Mouse (Mus musculus): ENCODE data around the gene Gpr68. TPM values are rescaled to one million over a fixed set of nuclear protein-coding genes. Genes with fewer than 3 reads are reported as not detected.

The Gpr68 gene
- total and polyA plus RNA-seq, 3 experiments: 0.04 TPM; not detected in 2

DNA sequence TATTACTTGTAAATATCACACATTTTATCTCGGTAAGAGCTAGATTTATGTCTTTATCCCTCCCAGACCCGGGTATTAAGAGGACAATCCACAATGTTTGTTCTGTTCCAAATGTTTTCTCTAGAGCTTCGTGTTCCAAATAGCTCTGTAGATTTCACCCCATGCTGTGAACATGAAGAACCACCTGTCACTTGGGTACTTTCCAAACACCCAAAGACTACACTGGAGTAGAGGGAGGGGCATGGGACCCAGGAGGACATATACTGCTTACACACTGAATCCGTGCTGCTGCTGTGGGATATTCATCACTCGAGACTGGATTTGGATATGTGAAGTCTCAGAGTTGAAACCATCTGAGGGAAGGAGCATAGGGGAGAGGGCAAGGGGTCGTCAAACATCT, 1.8 kb upstream of the Gpr68 start:
- DNase-seq (ENCODE audit: low read depth, low spot score): no peak
- H3K9me3 ChIP-seq (replicated peaks; ENCODE audit: insufficient read depth, low read length): no peaks in the 10 kb centered on the region
- no peaks in the 10 kb centered on the region for H3K79me2 ChIP-seq (ENCODE audit: control insufficient read depth, insufficient read depth, low read length, poor library complexity)
- no peak overlapping the region for H3K27ac ChIP-seq (ENCODE audit: control insufficient read depth, low read depth, low read length)
- H3K4me1 ChIP-seq (ENCODE audit: control insufficient read depth in 1 of 2, insufficient read depth in 2 of 2, low read length in 2 of 2): no peaks in the 10 kb centered on the region
- no peak for TF ChIP-seq MAZ (IDR thresholded peaks at IDR 0.05; ENCODE audit: low read depth, low read length)
- no peak for TF ChIP-seq ELF1 (IDR thresholded peaks at IDR 0.05; ENCODE audit: low read depth, low read length)
- no peak for TF ChIP-seq POLR2A (IDR thresholded peaks at IDR 0.05; ENCODE audit: control insufficient read depth in 1 of 2, insufficient read depth in 1 of 2, low read depth in 1 of 2, low read length in 2 of 2, poor library complexity in 1 of 2)
- no peak for TF ChIP-seq RCOR1 (IDR thresholded peaks at IDR 0.05; ENCODE audit: low read depth, low read length)
- TF ChIP-seq MYB (IDR thresholded peaks at IDR 0.05; ENCODE audit: low read depth, low read length): no peak
- TF ChIP-seq SIN3A (IDR thresholded peaks at IDR 0.05; ENCODE audit: low read length): no peak
- TF ChIP-seq GABPA (IDR thresholded peaks at IDR 0.05; ENCODE audit: low read depth, low read length): no peak
- TF ChIP-seq TBP (IDR thresholded peaks at IDR 0.05; ENCODE audit: low read depth, low read length): no peak
- TF ChIP-seq UBTF (IDR thresholded peaks at IDR 0.05; ENCODE audit: borderline replicate concordance, insufficient read depth, low read depth, low read length): no peak
- no peak for TF ChIP-seq MXI1 (IDR thresholded peaks at IDR 0.05; ENCODE audit: low read depth, low read length)
- TF ChIP-seq ZKSCAN1 (IDR thresholded peaks at IDR 0.05; ENCODE audit: low read depth, low read length): no peak
- no peak for TF ChIP-seq TAL1 (IDR thresholded peaks at IDR 0.05; ENCODE audit: low read length)
- TF ChIP-seq KAT2A (conservative IDR thresholded peaks at IDR 0.05; ENCODE audit: low read depth, low read length): no peak
- TF ChIP-seq ZNF384 (IDR thresholded peaks at IDR 0.05; ENCODE audit: low read depth, low read length): no peak
- TF ChIP-seq POLR2AphosphoS5 (IDR thresholded peaks at IDR 0.05; ENCODE audit: borderline replicate concordance, low read depth, low read length): no peak
- TF ChIP-seq EP300 (IDR thresholded peaks at IDR 0.05; ENCODE audit: low read depth in 1 of 2, low read length in 2 of 2): no peak
- no peak for TF ChIP-seq USF1 (IDR thresholded peaks at IDR 0.05; ENCODE audit: low read depth, low read length)
- TF ChIP-seq ETS1 (IDR thresholded peaks at IDR 0.05; ENCODE audit: low read depth, low read length): no peak
- no peak for TF ChIP-seq MAFK (IDR thresholded peaks at IDR 0.05; ENCODE audit: borderline replicate concordance, low read depth, low read length)
- TF ChIP-seq ZMIZ1 (IDR thresholded peaks at IDR 0.05; ENCODE audit: low read depth, low read length): no peak
- no peaks in the 10 kb centered on the region for H3K36me3 ChIP-seq (ENCODE audit: control insufficient read depth in 1 of 2, insufficient read depth in 2 of 2, low read length in 2 of 2)
- H3K27me3 ChIP-seq (ENCODE audit: control insufficient read depth in 1 of 2, insufficient read depth in 2 of 2, low read length in 2 of 2): no peaks in the 10 kb centered on the region
- no peak overlapping the region for H3K9ac ChIP-seq (ENCODE audit: control insufficient read depth, low read depth, low read length, poor library complexity, severe bottlenecking)
- no peak overlapping the region for H3K4me3 ChIP-seq (ENCODE audit: control insufficient read depth in 1 of 2, insufficient read depth in 1 of 2, low read depth in 2 of 2, low read length in 2 of 2)

DNA sequence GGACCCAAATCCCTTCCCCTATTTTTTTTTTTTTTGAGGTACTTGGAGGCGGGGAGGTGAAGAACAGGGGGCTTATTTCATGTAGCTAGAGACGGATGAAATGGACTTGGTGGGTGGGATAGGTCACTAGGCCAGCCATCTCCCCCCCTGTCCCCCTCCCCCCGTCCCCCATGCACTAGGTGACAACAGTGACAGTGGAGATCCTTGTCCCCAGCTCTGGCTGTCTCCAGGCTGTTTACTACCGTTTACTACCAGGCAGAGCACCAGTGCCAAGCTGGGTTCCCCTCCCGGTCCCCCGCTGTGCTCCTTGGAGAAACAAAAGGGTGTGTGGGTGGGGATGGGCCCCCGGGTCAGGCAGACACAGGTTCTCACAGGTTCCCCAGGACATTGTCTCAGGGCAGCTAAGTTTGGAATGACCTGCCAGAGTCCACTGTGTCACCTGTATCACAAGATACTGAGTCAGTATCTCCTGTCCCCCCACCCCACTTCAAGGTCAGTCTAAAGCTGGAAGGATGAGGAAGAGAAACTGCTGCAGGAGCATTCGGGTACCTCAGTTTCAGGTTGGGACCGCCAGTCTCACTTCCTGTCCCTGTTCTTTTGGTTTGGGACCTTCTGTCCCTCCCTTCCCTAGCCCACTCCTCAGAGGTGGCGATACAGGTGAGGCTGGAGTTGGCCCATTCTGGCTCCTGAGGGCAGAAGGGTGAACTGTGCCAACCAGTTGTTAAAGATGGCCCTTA, 468 bp upstream of the Gpr68 start:
- no peaks in the 10 kb centered on the region for H3K27me3 ChIP-seq (ENCODE audit: control insufficient read depth in 1 of 2, insufficient read depth in 2 of 2, low read length in 2 of 2)
- no peak overlapping the region for H3K27ac ChIP-seq (ENCODE audit: control insufficient read depth, low read depth, low read length)
- H3K9ac ChIP-seq (ENCODE audit: control insufficient read depth, low read depth, low read length, poor library complexity, severe bottlenecking): no peak overlapping the region
- no peaks in the 10 kb centered on the region for H3K36me3 ChIP-seq (ENCODE audit: control insufficient read depth in 1 of 2, insufficient read depth in 2 of 2, low read length in 2 of 2)
- no peaks in the 10 kb centered on the region for H3K79me2 ChIP-seq (ENCODE audit: control insufficient read depth, insufficient read depth, low read length, poor library complexity)
- no peaks in the 10 kb centered on the region for H3K4me1 ChIP-seq (ENCODE audit: control insufficient read depth in 1 of 2, insufficient read depth in 2 of 2, low read length in 2 of 2)
- no peaks in the 10 kb centered on the region for H3K9me3 ChIP-seq (replicated peaks; ENCODE audit: insufficient read depth, low read length)
- TF ChIP-seq MAX (IDR thresholded peaks at IDR 0.05; ENCODE audit: low read length): no peak
- no peak for TF ChIP-seq CHD2 (IDR thresholded peaks at IDR 0.05; ENCODE audit: low read length)
- TF ChIP-seq JUND (IDR thresholded peaks at IDR 0.05; ENCODE audit: low read depth, low read length): no peak
- no peak for TF ChIP-seq ZMIZ1 (IDR thresholded peaks at IDR 0.05; ENCODE audit: low read depth, low read length)
- no peak for TF ChIP-seq USF2 (IDR thresholded peaks at IDR 0.05; ENCODE audit: borderline replicate concordance in 1 of 2, insufficient read depth in 1 of 2, low read depth in 1 of 2, low read length in 2 of 2)
- TF ChIP-seq ZC3H11A (IDR thresholded peaks at IDR 0.05; ENCODE audit: low read depth, low read length): no peak
- no peak for TF ChIP-seq POLR2AphosphoS5 (IDR thresholded peaks at IDR 0.05; ENCODE audit: borderline replicate concordance, low read depth, low read length)
- TF ChIP-seq MAFK (IDR thresholded peaks at IDR 0.05; ENCODE audit: borderline replicate concordance, low read depth, low read length): no peak
- TF ChIP-seq CTCF (IDR thresholded peaks at IDR 0.05 in 2 of 3, conservative IDR thresholded peaks at IDR 0.05 in 1 of 3; ENCODE audit: control insufficient read depth in 1 of 3, insufficient read depth in 1 of 3, low read depth in 2 of 3, low read length in 3 of 3, poor library complexity in 1 of 3, severe bottlenecking in 1 of 3): no peak
- TF ChIP-seq USF1 (IDR thresholded peaks at IDR 0.05; ENCODE audit: low read depth, low read length): no peak
- TF ChIP-seq UBTF (IDR thresholded peaks at IDR 0.05; ENCODE audit: borderline replicate concordance, insufficient read depth, low read depth, low read length): no peak
- TF ChIP-seq TCF12 (IDR thresholded peaks at IDR 0.05; ENCODE audit: low read depth, low read length): no peak
- no peak for TF ChIP-seq TBP (IDR thresholded peaks at IDR 0.05; ENCODE audit: low read depth, low read length)
- no peak for TF ChIP-seq ELF1 (IDR thresholded peaks at IDR 0.05; ENCODE audit: low read depth, low read length)
- no peak for TF ChIP-seq E2F4 (IDR thresholded peaks at IDR 0.05; ENCODE audit: borderline replicate concordance, low read depth, low read length)
- no peak for TF ChIP-seq NRF1 (IDR thresholded peaks at IDR 0.05; ENCODE audit: insufficient read depth, low read depth, low read length, poor library complexity, severe bottlenecking)
- TF ChIP-seq GABPA (IDR thresholded peaks at IDR 0.05; ENCODE audit: low read depth, low read length): no peak
- DNase-seq (ENCODE audit: low read depth, low spot score): no peak
- H3K4me3 ChIP-seq (ENCODE audit: control insufficient read depth in 1 of 2, insufficient read depth in 1 of 2, low read depth in 2 of 2, low read length in 2 of 2): no peak overlapping the region

Measured in MEL (cell line).